Mouse (Mus musculus) layer of hippocampus, postnatal 36 days (tissue): ENCODE measurements around the gene Hoxb2. TPM values are rescaled to one million over a fixed set of nuclear protein-coding genes. Genes with fewer than 3 reads are reported as not detected.

ENCODE experiments used
- DNase-seq, 2 experiments: peaks; one replicate each; pipeline ENCODE4 v3.0.0; 2022
- total RNA-seq, 2 experiments: library from RNA; stranded (reverse); gene quantifications; 2 replicates each; pipeline ENCODE4 v1.2.3; 2021

The Hoxb2 gene
- not detected for total RNA-seq

GRCm38 (mm10) chr11:96350341-96350624 is at the start of gene Hoxb2:
Gene Hoxb2 (plus strand): TSS chr11:96350525.
- no peak for DNase-seq

- DNase-seq = no peak
These were observed 49.3 kb upstream of the Hoxb2 start for GRCm38 (mm10) chr11:96301064-96301431.

- peak in 1 of 2 experiments; percentile 67 for DNase-seq
These were observed 48.5 kb upstream of the Hoxb2 start for GRCm38 (mm10) chr11:96301837-96302236.

GRCm38 (mm10) chr11:96302381-96303150 is 47.8 kb upstream of the Hoxb2 start:
- no peak for DNase-seq

GRCm38 (mm10) chr11:96303151-96304099 is 46.9 kb upstream of the Hoxb2 start, which contains the start of gene Hoxb5:
Gene Hoxb5 (plus strand): TSS chr11:96303336.
- no peak for DNase-seq

GRCm38 (mm10) chr11:96304381-96305195 is 45.7 kb upstream of the Hoxb2 start:
- DNase-seq = no peak

- no peak for DNase-seq
These were observed 44.7 kb upstream of the Hoxb2 start for GRCm38 (mm10) chr11:96305505-96306182.

- DNase-seq = no peak
These were observed 44.0 kb upstream of the Hoxb2 start for GRCm38 (mm10) chr11:96306183-96306907.

GRCm38 (mm10) chr11:96306908-96307269 is 43.4 kb upstream of the Hoxb2 start:
- no peak for DNase-seq

GRCm38 (mm10) chr11:96308763-96309162 is 41.6 kb upstream of the Hoxb2 start:
- no peak for DNase-seq

GRCm38 (mm10) chr11:96309288-96309687 is 41.0 kb upstream of the Hoxb2 start:
- no peak for DNase-seq

- no peak for DNase-seq
These were observed 40.0 kb upstream of the Hoxb2 start for GRCm38 (mm10) chr11:96310183-96310938.

- no peak for DNase-seq
These were observed 39.2 kb upstream of the Hoxb2 start for GRCm38 (mm10) chr11:96311097-96311496.

- DNase-seq = no peak
These were observed 38.6 kb upstream of the Hoxb2 start for GRCm38 (mm10) chr11:96311520-96312417.

- DNase-seq = no peak
These were observed 37.2 kb upstream of the Hoxb2 start for GRCm38 (mm10) chr11:96313134-96313533.

GRCm38 (mm10) chr11:96313806-96314428 is 36.4 kb upstream of the Hoxb2 start:
- no peak for DNase-seq

- no peak for DNase-seq
These were observed 35.5 kb upstream of the Hoxb2 start for GRCm38 (mm10) chr11:96314671-96315343.

- no peak for DNase-seq
These were observed 35.0 kb upstream of the Hoxb2 start for GRCm38 (mm10) chr11:96315344-96315681.
